1 mouse cellular context compared by ENCODE assay signal in genomic region chr16:38475681-38476311, GRCm38 (mm10).
TF ChIP-seq lines count a peak whose summit lies in the region.

No protein-coding gene starts in this region.

TF ChIP-seq in MEL, 35 proteins besides CTCF, POLR2A, EP300 and RAD21 (continued from another document):
- TF ChIP-seq USF2 (IDR thresholded peaks at IDR 0.05; ENCODE audit: borderline replicate concordance in 1 of 2, insufficient read depth in 1 of 2, low read depth in 1 of 2, low read length in 2 of 2) (no peak), CHD1 (IDR thresholded peaks at IDR 0.05; ENCODE audit: low read depth, low read length) (0 out of 2 replicates have a peak, but pooled peaks have one; percentile 85)
